ENCODE assay signal across 8 mouse cellular contexts in the genomic region with DNA sequence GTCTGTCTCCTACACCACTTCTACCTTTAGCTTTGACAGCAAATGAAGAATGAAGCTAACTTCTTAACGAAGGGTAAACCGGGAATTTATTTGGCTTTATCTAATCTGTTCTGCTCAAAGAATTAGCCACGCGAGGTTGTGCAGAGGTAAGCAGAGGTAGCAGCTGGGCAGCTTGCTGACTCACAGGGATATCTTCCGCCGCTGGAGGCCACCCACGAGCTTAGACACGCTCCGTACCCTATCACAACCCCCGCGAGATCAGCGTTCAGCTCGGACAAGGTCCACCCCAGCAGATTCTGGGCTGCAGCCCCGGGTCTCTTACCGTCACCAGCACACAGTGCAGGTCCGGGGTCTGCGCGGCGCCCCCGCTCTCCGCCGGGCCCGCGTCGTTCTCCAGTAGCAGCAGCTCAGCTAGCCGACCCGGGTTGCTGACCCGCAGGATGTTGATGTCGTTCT. TPM values are rescaled to one million over a fixed set of nuclear protein-coding genes. Genes with fewer than 3 reads are reported as not detected.
DNase-seq lines count a peak whose midpoint lies in the region; ATAC-seq and TF ChIP-seq lines count a peak whose summit lies in the region.

No protein-coding gene starts in this region.

- H3K36me3 ChIP-seq in hindbrain, embryonic 11.5 days (ENCODE audit: control insufficient read depth, insufficient read depth, low read length), result no peaks in the 10 kb centered on the region
- no peaks in the 10 kb centered on the region for H3K36me3 ChIP-seq in lung, postnatal 0 days (ENCODE audit: insufficient read depth, low read length)

- peak; percentile 73 for ATAC-seq in hindbrain, embryonic 11.5 days (ENCODE audit: low FRiP score)
- peak; percentile 74 for ATAC-seq in lung, postnatal 0 days

- peaks cover 5% of the 10 kb centered on the region; the same call in 1 of the 2 replicates for H3K4me1 ChIP-seq in hindbrain, embryonic 11.5 days (replicated peaks; ENCODE audit: control insufficient read depth, insufficient read depth, low read length)
- H3K4me1 ChIP-seq in lung, postnatal 0 days (ENCODE audit: insufficient read depth, low read depth, low read length), result no peaks in the 10 kb centered on the region

- TF ChIP-seq EP300 in lung, postnatal 0 days (IDR thresholded peaks at IDR 0.05), result no peak

- no peaks in the 10 kb centered on the region for H3K9me3 ChIP-seq in hindbrain, embryonic 11.5 days (ENCODE audit: control insufficient read depth, low read length)
- no peaks in the 10 kb centered on the region for H3K9me3 ChIP-seq in lung, postnatal 0 days (ENCODE audit: low read length)

- H3K9ac ChIP-seq in hindbrain, embryonic 11.5 days (ENCODE audit: low read depth, low read length), result peak overlapping the region; percentile 76
- H3K9ac ChIP-seq in lung, postnatal 0 days (replicated peaks; ENCODE audit: low read depth), result peak overlapping the region; percentile 63

- WGBS in hindbrain, embryonic 11.5 days, result under 1% methylated on average over 28 of the region's 29 CpGs
- WGBS in lung, postnatal 0 days, result under 1% methylated on average over 29 of the region's 29 CpGs

- TF ChIP-seq CTCF in lung, postnatal 0 days (IDR thresholded peaks at IDR 0.05), result peak; percentile 82

- H3K4me3 ChIP-seq in hindbrain, embryonic 11.5 days (ENCODE audit: low read depth, low read length), result peak overlapping the region; percentile 82
- peak overlapping the region; percentile 81 for H3K4me3 ChIP-seq in lung, postnatal 0 days (ENCODE audit: low read depth, low read length)

- DNase-seq in NIH3T3 (ENCODE audit: low read depth), result peak; percentile 91
- DNase-seq in cerebellum, adult 9-11 months, result peak; percentile 78
- DNase-seq in frontal cortex, adult 2 months (ENCODE audit: extremely low spot score in 1 of 2, low spot score in 1 of 2), result peak; percentile 45 to 78
- peak; percentile 86 for DNase-seq in hindbrain, embryonic 11.5 days (ENCODE audit: low spot score)
- DNase-seq in layer of hippocampus, postnatal 10 days (ENCODE audit: low spot score in 2 of 2), result peak; percentile 73 to 80
- peak; percentile 94 for DNase-seq in lung, postnatal 0 days (ENCODE audit: low spot score)
- peak; percentile 48 for DNase-seq in ovary, postnatal 10 days (ENCODE audit: low spot score)
- DNase-seq in thymus, postnatal 0 days (ENCODE audit: low spot score), result peak; percentile 78

- H3K27me3 ChIP-seq in hindbrain, embryonic 11.5 days (ENCODE audit: control insufficient read depth, insufficient read depth, low read length), result no peaks in the 10 kb centered on the region
- no peaks in the 10 kb centered on the region for H3K27me3 ChIP-seq in lung, postnatal 0 days (replicated peaks; ENCODE audit: insufficient read depth, low read length)

- peak overlapping the region; percentile 41 for H3K4me2 ChIP-seq in hindbrain, embryonic 11.5 days (replicated peaks; ENCODE audit: low read depth, low read length)
- H3K4me2 ChIP-seq in lung, postnatal 0 days (replicated peaks; ENCODE audit: low read depth, low read length), result peak overlapping the region; percentile 90

- H3K27ac ChIP-seq in hindbrain, embryonic 11.5 days (ENCODE audit: low read depth, low read length), result peak overlapping the region; percentile 77
- H3K27ac ChIP-seq in lung, postnatal 0 days (ENCODE audit: low read length), result peak overlapping the region; percentile 92

RNA-seq across cellular contexts. Expression of gene Gadd45a, which starts 0.9 kb away (rescaled TPM):
- polyA plus RNA-seq in frontal cortex, adult 2 months (2012; rRNA removed), result 13.5 and 17.8 TPM in 2 replicates
- polyA plus RNA-seq in hindbrain, embryonic 11.5 days (2014; fragmentation: Nextera tagmentation; extraction: Ambion mirVana), result 17.7 and 19.8 TPM in 2 replicates
- 1 to 10 TPM; 5.1 to 7.6 TPM for total RNA-seq in layer of hippocampus, postnatal 10 days (2021)
- 34.7 and 35.7 TPM in 2 replicates for polyA plus RNA-seq in lung, postnatal 0 days (2015; fragmentation: Nextera tagmentation; extraction: Ambion mirVana)
- 32.5 and 35.3 TPM in 2 replicates for polyA plus RNA-seq in thymus, postnatal 0 days (2015; fragmentation: Nextera tagmentation; extraction: Ambion mirVana)

Comparison
In these comparisons a context has a peak if more than half of its experiments do, and no peak if none do; other contexts are left out.
1. Peak in every context shown above with its lines: DNase-seq, ATAC-seq, H3K4me3 ChIP-seq and H3K27ac ChIP-seq.